Mouse (Mus musculus): ENCODE measurements around the gene Map2. TPM values are rescaled to one million over a fixed set of nuclear protein-coding genes. Genes with fewer than 3 reads are reported as not detected.

Gene Map2
- polyA plus RNA-seq, 1 experiment: 2.4 TPM

DNA sequence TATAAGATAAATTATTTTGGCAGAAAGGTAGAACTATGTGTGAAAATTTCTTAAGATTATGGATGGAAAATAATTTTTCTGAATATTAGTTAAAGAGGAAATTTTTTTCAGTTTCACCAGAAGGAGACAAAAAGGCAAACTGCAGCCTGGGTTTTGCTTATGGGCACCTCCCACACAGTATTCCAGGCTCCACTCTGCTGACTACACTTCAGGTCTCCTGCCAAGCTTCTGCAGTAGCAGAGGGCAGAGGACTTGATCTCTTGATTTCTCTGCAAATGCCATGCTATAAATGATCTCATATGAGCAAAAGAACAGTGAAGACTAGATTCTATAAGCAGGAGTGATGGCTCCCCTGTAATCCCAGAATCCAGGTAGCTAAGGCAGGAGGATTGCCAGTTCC is 149.9 kb downstream of the Map2 start:
- Histone ChIP-seq H3K4me3 (no peak overlapping the region), H3K4me2 (ENCODE audit: low read depth) (no peak overlapping the region), H3K79me2 (ENCODE audit: control insufficient read depth, insufficient read depth) (no peaks in the 10 kb centered on the region), H3K36me3 (ENCODE audit: control insufficient read depth, insufficient read depth) (no peaks in the 10 kb centered on the region), H3ac (ENCODE audit: control insufficient read depth, insufficient read length) (no peak overlapping the region), H3K27me3 (ENCODE audit: control insufficient read depth, insufficient read depth, insufficient read length) (no peaks in the 10 kb centered on the region)
- TF ChIP-seq USF1 (IDR thresholded peaks at IDR 0.05; ENCODE audit: low read depth) (no peak), MYOG (IDR thresholded peaks at IDR 0.05; ENCODE audit: control insufficient read depth in 1 of 3, insufficient read depth in 1 of 3, insufficient read length in 2 of 3, low read depth in 2 of 3) (no peak), POLR2AphosphoS2 (IDR thresholded peaks at IDR 0.05; ENCODE audit: insufficient read length, low read depth) (no peak), MAX (IDR thresholded peaks at IDR 0.05; ENCODE audit: low read depth) (no peak)

GRCm38 (mm10) chr1:66328996-66329395 is 153.9 kb downstream of the Map2 start:
- Histone ChIP-seq H3K4me2 (ENCODE audit: low read depth) (no peak overlapping the region), H3K4me3 (no peak overlapping the region), H3ac (ENCODE audit: control insufficient read depth, insufficient read length) (no peak overlapping the region), H3K27me3 (ENCODE audit: control insufficient read depth, insufficient read depth, insufficient read length) (no peaks in the 10 kb centered on the region), H3K36me3 (ENCODE audit: control insufficient read depth, insufficient read depth) (no peaks in the 10 kb centered on the region), H3K79me2 (ENCODE audit: control insufficient read depth, insufficient read depth) (no peaks in the 10 kb centered on the region)
- TF ChIP-seq CEBPB (IDR thresholded peaks at IDR 0.05; ENCODE audit: insufficient read depth, poor library complexity, severe bottlenecking) (no peak), SRF (IDR thresholded peaks at IDR 0.05; ENCODE audit: control insufficient read depth, insufficient read length, low read depth) (no peak), TCF12 (IDR thresholded peaks at IDR 0.05; ENCODE audit: insufficient read depth, poor library complexity, severe bottlenecking) (no peak), MYOD1 (IDR thresholded peaks at IDR 0.05; ENCODE audit: control insufficient read depth in 1 of 3, insufficient read length in 2 of 3, low read depth in 2 of 3) (no peak), REST (IDR thresholded peaks at IDR 0.05; ENCODE audit: insufficient read depth, insufficient read length) (no peak), E2F4 (IDR thresholded peaks at IDR 0.05; ENCODE audit: insufficient read depth) (no peak), TCF3 (IDR thresholded peaks at IDR 0.05; ENCODE audit: insufficient read length, low read depth) (no peak), POLR2A (IDR thresholded peaks at IDR 0.05; ENCODE audit: insufficient read length, low read depth) (no peak), POLR2AphosphoS2 (IDR thresholded peaks at IDR 0.05; ENCODE audit: insufficient read length, low read depth) (no peak), USF1 (IDR thresholded peaks at IDR 0.05; ENCODE audit: low read depth) (no peak), MAX (IDR thresholded peaks at IDR 0.05; ENCODE audit: low read depth) (no peak), MYOG (IDR thresholded peaks at IDR 0.05; ENCODE audit: control insufficient read depth in 1 of 3, insufficient read depth in 1 of 3, insufficient read length in 2 of 3, low read depth in 2 of 3) (no peak)

- Histone ChIP-seq H3K4me3 (no peak overlapping the region), H3K4me2 (ENCODE audit: low read depth) (no peak overlapping the region), H3K79me2 (ENCODE audit: control insufficient read depth, insufficient read depth) (no peaks in the 10 kb centered on the region), H3K36me3 (ENCODE audit: control insufficient read depth, insufficient read depth) (no peaks in the 10 kb centered on the region), H3ac (ENCODE audit: control insufficient read depth, insufficient read length) (no peak overlapping the region), H3K27me3 (ENCODE audit: control insufficient read depth, insufficient read depth, insufficient read length) (no peaks in the 10 kb centered on the region)
- TF ChIP-seq POLR2AphosphoS2 (IDR thresholded peaks at IDR 0.05; ENCODE audit: insufficient read length, low read depth) (no peak), TCF3 (IDR thresholded peaks at IDR 0.05; ENCODE audit: insufficient read length, low read depth) (no peak), E2F4 (IDR thresholded peaks at IDR 0.05; ENCODE audit: insufficient read depth) (no peak), MYOD1 (IDR thresholded peaks at IDR 0.05; ENCODE audit: control insufficient read depth in 1 of 3, insufficient read length in 2 of 3, low read depth in 2 of 3) (no peak)
These were observed 154.5 kb downstream of the Map2 start for GRCm38 (mm10) chr1:66329534-66329933.

GRCm38 (mm10) chr1:66335724-66336284 is 160.7 kb downstream of the Map2 start:
- no peak overlapping the region for H3K4me3 ChIP-seq
- no peak overlapping the region for H3ac ChIP-seq (ENCODE audit: control insufficient read depth, insufficient read length)
- no peak overlapping the region for H3K4me2 ChIP-seq (ENCODE audit: low read depth)
- H3K79me2 ChIP-seq (ENCODE audit: control insufficient read depth, insufficient read depth): no peaks in the 10 kb centered on the region
- no peaks in the 10 kb centered on the region for H3K27me3 ChIP-seq (ENCODE audit: control insufficient read depth, insufficient read depth, insufficient read length)
- no peaks in the 10 kb centered on the region for H3K36me3 ChIP-seq (ENCODE audit: control insufficient read depth, insufficient read depth)
- no peak for TF ChIP-seq SRF (IDR thresholded peaks at IDR 0.05; ENCODE audit: control insufficient read depth, insufficient read length, low read depth)
- TF ChIP-seq TCF12 (IDR thresholded peaks at IDR 0.05; ENCODE audit: insufficient read depth, poor library complexity, severe bottlenecking): no peak
- TF ChIP-seq MYOG (IDR thresholded peaks at IDR 0.05; ENCODE audit: control insufficient read depth in 1 of 3, insufficient read depth in 1 of 3, insufficient read length in 2 of 3, low read depth in 2 of 3): no peak
- TF ChIP-seq CEBPB (IDR thresholded peaks at IDR 0.05; ENCODE audit: insufficient read depth, poor library complexity, severe bottlenecking): no peak
- TF ChIP-seq E2F4 (IDR thresholded peaks at IDR 0.05; ENCODE audit: insufficient read depth): no peak
- TF ChIP-seq POLR2AphosphoS2 (IDR thresholded peaks at IDR 0.05; ENCODE audit: insufficient read length, low read depth): no peak
- no peak for TF ChIP-seq MYOD1 (IDR thresholded peaks at IDR 0.05; ENCODE audit: control insufficient read depth in 1 of 3, insufficient read length in 2 of 3, low read depth in 2 of 3)
- no peak for TF ChIP-seq REST (IDR thresholded peaks at IDR 0.05; ENCODE audit: insufficient read depth, insufficient read length)
- TF ChIP-seq USF1 (IDR thresholded peaks at IDR 0.05; ENCODE audit: low read depth): no peak
- no peak for TF ChIP-seq TCF3 (IDR thresholded peaks at IDR 0.05; ENCODE audit: insufficient read length, low read depth)
- no peak for TF ChIP-seq POLR2A (IDR thresholded peaks at IDR 0.05; ENCODE audit: insufficient read length, low read depth)
- TF ChIP-seq MAX (IDR thresholded peaks at IDR 0.05; ENCODE audit: low read depth): no peak

DNA sequence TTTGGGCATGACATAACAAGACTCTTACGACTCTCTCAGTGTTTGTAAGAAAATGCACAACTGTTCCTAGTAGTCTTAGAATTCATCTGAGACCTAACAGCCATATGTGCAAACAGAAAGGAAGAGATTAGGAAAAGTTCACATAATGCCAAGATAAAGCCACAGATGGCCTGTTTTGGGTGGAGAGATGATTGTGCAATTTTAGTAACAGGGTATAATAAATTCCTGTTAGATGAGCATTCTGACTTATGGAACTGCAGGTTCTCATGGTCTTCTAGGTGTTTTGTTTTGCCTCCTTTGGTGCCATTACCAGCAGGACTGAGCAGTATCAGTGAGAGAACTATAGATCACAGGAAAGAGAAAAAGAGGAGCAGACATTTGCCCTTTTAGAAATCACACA is 164.1 kb downstream of the Map2 start:
- Histone ChIP-seq H3K4me3 (no peak overlapping the region), H3K79me2 (ENCODE audit: control insufficient read depth, insufficient read depth) (no peaks in the 10 kb centered on the region), H3K27me3 (ENCODE audit: control insufficient read depth, insufficient read depth, insufficient read length) (no peaks in the 10 kb centered on the region), H3K36me3 (ENCODE audit: control insufficient read depth, insufficient read depth) (no peaks in the 10 kb centered on the region), H3ac (ENCODE audit: control insufficient read depth, insufficient read length) (no peak overlapping the region), H3K4me2 (ENCODE audit: low read depth) (no peak overlapping the region)
- peak; percentile 83 for TF ChIP-seq CEBPB (IDR thresholded peaks at IDR 0.05; ENCODE audit: insufficient read depth, poor library complexity, severe bottlenecking)
- TF ChIP-seq SRF (IDR thresholded peaks at IDR 0.05; ENCODE audit: control insufficient read depth, insufficient read length, low read depth): no peak
